19 mouse cellular contexts compared by ENCODE assay signal in the genomic region with DNA sequence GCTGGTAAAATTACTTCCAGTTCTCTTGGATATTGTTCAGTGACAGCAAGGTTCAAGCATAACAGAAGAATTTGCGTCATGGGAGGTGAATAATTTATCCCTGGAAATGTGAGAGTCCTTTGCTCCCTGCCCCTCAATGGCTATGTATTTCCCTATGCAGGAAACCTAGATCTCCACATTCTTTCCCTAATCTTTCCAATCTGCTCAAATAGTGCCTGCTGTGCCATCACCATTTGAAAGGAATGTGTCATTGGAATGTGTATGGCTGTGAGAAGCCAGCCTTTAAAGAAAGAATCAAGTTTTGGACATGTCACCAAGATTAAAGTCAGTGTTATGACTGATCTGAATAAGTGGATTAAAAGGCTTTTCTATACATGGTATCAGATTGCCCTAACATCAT.
"Had no signal": no experiment of that assay in that cellular context is flagged by ENCODE, and none has a peak within 500 bp of the region (broad histone marks: within the 10 kb centered on the region; RNA-seq: fewer than 3 reads in every experiment).

No protein-coding gene starts in this region.

- DNase-seq: kidney, adult 18-20 months; kidney, adult 9 months; kidney, postnatal 25 days; layer of hippocampus, adult 9-11 months; liver; lung, adult 18-20 months; lung, postnatal 10 days; lung, postnatal 4 days; midbrain, embryonic 14.5 days; thymus, adult 18-20 months; thymus, postnatal 36 days had no signal

- H3K4me3 ChIP-seq: layer of hippocampus, adult 2 months; limb, embryonic 10.5 days; limb, embryonic 13.5 days; liver, embryonic 12.5 days; liver, embryonic 15.5 days; lung, embryonic 15.5 days; neural tube, embryonic 12.5 days had no signal

- H3K4me1 ChIP-seq: limb, embryonic 10.5 days; limb, embryonic 13.5 days; liver, embryonic 15.5 days; lung, embryonic 15.5 days; neural tube, embryonic 12.5 days had no signal

- H3K27ac ChIP-seq: kidney, postnatal 0 days; layer of hippocampus, adult 2 months; limb, embryonic 10.5 days; limb, embryonic 13.5 days; liver, embryonic 12.5 days; liver, embryonic 15.5 days; lung, embryonic 15.5 days; neural tube, embryonic 12.5 days had no signal
